Mouse (Mus musculus): ENCODE results near the gene Il1rl2.

- no peak for TF ChIP-seq POLR2A (IDR thresholded peaks at IDR 0.05; ENCODE audit: borderline replicate concordance, control insufficient read depth, low read depth, low read length)
- no peak for TF ChIP-seq CTCF (IDR thresholded peaks at IDR 0.05; ENCODE audit: control insufficient read depth, insufficient read depth, low read length)
Measured at GRCm38 (mm10) chr1:40317657-40318056, 6.8 kb upstream of the Il1rl2 start.

Measured in bone marrow, adult 2 months (tissue).